18 mouse cellular contexts compared by ENCODE assay signal in the genomic region with DNA sequence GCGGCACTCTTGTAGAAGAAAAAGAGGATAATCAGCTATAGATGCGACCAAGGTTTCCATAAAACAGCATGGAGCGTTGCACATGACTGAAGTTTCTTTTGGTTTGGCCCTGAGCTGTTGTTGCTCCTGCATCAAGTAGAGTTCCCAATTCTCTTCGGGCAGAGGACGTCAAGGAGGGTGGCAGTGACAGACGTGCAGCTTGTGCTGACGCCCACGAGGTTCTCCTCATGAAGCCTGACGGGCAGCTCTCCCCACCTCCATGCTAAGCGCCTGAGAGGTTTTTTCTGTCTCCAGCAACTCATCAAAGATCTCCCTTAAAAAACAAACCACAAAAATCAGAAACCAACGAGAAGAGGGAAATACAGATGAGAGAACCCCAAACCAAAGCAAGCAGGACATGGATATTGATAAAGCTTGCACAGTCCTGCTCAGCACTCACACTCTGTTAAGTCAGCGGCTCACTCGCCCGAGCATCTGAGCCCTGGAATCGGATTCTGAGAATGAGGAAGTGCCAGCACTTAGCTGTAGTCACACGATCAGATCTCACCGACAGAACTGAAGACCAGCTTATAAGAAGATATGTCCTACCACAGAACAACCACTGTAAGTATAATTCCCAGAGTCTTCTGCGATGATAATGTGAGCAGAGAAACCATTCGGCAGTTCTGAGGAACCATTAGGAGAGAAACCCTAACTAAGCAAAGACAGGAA.
"Had no signal": no experiment of that assay in that cellular context is flagged by ENCODE, and none has a peak within 500 bp of the region (broad histone marks: within the 10 kb centered on the region; RNA-seq: fewer than 3 reads in every experiment).

No protein-coding gene starts in this region.

- H3K4me2 ChIP-seq: kidney, embryonic 15.5 days; limb, embryonic 12.5 days; liver, embryonic 13.5 days; midbrain, embryonic 11.5 days; midbrain, embryonic 15.5 days; neural tube, embryonic 13.5 days had no signal

- H3K9me3 ChIP-seq: kidney, embryonic 15.5 days; limb, embryonic 12.5 days; liver, embryonic 13.5 days; megakaryocyte, embryonic 14.5 days; midbrain, embryonic 15.5 days; neural tube, embryonic 13.5 days had no signal

- H3K27me3 ChIP-seq: kidney, embryonic 15.5 days; limb, embryonic 12.5 days; liver, embryonic 13.5 days; megakaryocyte, embryonic 14.5 days; midbrain, embryonic 15.5 days; neural tube, embryonic 13.5 days had no signal

- DNase-seq: kidney, adult 2 months; kidney, postnatal 14 days; liver; liver, embryonic 13.5 days; liver, postnatal 0 days; lung, postnatal 4 days; retina, postnatal 1 day; right cerebral cortex, postnatal 14 days; thymus, postnatal 14 days had no signal

- H3K27ac ChIP-seq: kidney, embryonic 15.5 days; limb, embryonic 12.5 days; liver, embryonic 13.5 days; midbrain, embryonic 15.5 days; neural tube, embryonic 13.5 days; stomach, postnatal 0 days had no signal

- H3K4me1 ChIP-seq: kidney, embryonic 15.5 days; limb, embryonic 12.5 days; midbrain, embryonic 15.5 days; neural tube, embryonic 13.5 days had no signal

- H3K9ac ChIP-seq: kidney, embryonic 15.5 days; limb, embryonic 12.5 days; liver, embryonic 13.5 days; liver, postnatal 0 days; midbrain, embryonic 15.5 days; neural tube, embryonic 13.5 days had no signal

- ATAC-seq: intestine, embryonic 16.5 days; liver, postnatal 0 days; midbrain, embryonic 15.5 days had no signal

- H3K4me3 ChIP-seq: kidney, embryonic 15.5 days; left cerebral cortex, adult 2 months; limb, embryonic 12.5 days; liver, embryonic 13.5 days; megakaryocyte, embryonic 14.5 days; midbrain, embryonic 15.5 days; neural tube, embryonic 13.5 days had no signal
